Mouse (Mus musculus) thymus, adult 2 months (tissue): ENCODE measurements around the gene Tsacc.

Experiments
- CTCF ChIP-seq: fragments of 200-500 bp; IDR thresholded peaks from 2 replicates; pipeline ENCODE4 v1.5.1; 2012; ENCODE audit warnings: mild to moderate bottlenecking, control low read depth, low read length, moderate library complexity, borderline replicate concordance; ENCODE audit not compliant: control insufficient read depth, poor library complexity, insufficient read depth; ENCODE audit errors: extremely low read depth
- POLR2A ChIP-seq: fragments of 200-500 bp; IDR thresholded peaks from 2 replicates; pipeline ENCODE4 v1.6.1; 2012; ENCODE audit warnings: mild to moderate bottlenecking, low read length, control low read depth, moderate library complexity; ENCODE audit not compliant: control insufficient read depth, poor library complexity, insufficient read depth; ENCODE audit errors: extremely low read depth

- TF ChIP-seq POLR2A (no peak), CTCF (no peak)
Observed at GRCm38 (mm10) chr3:88274002-88274401, 22.8 kb downstream of the Tsacc start.
